Mouse (Mus musculus): ENCODE measurements around the gene Fam13a.

The Fam13a gene

GRCm38 (mm10) chr6:58999044-58999453, 25.3 kb downstream of the Fam13a start:
- DNase-seq (ENCODE audit: low spot score in 2 of 2) = peak in 1 of 2 experiments; percentile 27

- DNase-seq (ENCODE audit: low spot score in 2 of 2) = no peak
These were observed 25.8 kb downstream of the Fam13a start for GRCm38 (mm10) chr6:58998528-58998927.

DNA sequence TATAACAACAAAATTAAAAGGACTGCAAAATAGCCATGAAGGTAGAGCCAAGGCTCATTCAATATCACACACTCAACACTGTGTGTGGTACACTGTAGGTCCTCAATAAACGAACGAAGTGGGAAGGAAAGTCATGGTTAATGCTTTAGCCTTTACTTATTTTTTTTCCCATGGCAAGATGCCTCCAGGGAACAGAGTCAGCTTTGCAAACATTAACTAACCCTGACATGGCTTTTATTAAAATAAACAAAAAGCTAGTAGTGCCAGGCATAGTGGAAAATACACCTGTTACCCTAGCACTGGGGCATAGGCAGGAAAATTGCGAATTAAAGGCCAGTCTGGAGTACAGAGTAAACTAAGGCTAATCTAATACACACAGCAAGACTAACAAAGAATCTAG, 35.2 kb downstream of the Fam13a start:
- no peak for DNase-seq (ENCODE audit: low spot score in 2 of 2)

GRCm38 (mm10) chr6:58988706-58989105, 35.6 kb downstream of the Fam13a start:
- no peak for DNase-seq (ENCODE audit: low spot score in 2 of 2)

DNA sequence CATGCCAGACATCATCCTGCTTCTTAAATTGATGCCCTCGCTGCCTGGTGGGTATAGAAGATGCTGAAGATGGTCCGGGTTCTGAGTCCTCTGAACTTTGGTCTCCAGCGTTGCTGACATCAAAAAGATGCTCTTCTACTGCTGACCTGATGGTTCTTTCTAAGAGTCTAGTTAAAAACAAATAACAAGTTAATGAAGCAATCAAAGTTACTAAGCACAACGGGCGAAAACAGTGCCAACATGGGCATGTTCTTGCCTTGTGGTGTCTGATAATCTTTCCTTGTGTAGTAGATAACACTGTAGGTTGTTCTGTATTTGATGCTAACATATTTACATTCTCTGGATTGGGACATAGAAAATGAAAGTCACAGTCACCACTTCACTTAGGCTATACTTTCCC, 37.2 kb downstream of the Fam13a start:
- DNase-seq (ENCODE audit: low spot score in 2 of 2) = no peak

DNA sequence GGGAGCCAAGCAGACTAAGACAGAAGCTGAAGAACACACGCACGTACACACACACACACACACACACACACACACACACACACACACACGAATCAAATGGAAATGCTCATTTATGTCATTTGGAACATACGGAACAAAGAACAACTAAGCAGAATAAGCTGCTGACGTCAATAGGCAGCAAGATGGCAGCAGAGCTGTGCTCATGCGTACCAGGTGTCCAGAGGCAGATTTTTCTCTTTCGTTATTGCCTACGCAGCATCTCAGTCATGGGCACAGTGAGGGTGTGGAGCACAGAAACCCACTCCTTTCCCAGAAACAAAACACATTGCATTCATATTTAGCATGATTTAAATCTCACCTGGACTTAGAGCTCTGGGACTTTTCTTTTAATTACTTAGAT, 39.2 kb downstream of the Fam13a start:
- DNase-seq (ENCODE audit: low spot score in 2 of 2) = no peak

GRCm38 (mm10) chr6:58975249-58975648, 49.1 kb downstream of the Fam13a start:
- DNase-seq (ENCODE audit: low spot score in 2 of 2) = no peak

- no peak for DNase-seq (ENCODE audit: low spot score in 2 of 2)
These were observed 49.9 kb downstream of the Fam13a start for GRCm38 (mm10) chr6:58974428-58974827.

GRCm38 (mm10) chr6:58972873-58973272, 51.5 kb downstream of the Fam13a start:
- DNase-seq (ENCODE audit: low spot score in 2 of 2) = no peak

DNA sequence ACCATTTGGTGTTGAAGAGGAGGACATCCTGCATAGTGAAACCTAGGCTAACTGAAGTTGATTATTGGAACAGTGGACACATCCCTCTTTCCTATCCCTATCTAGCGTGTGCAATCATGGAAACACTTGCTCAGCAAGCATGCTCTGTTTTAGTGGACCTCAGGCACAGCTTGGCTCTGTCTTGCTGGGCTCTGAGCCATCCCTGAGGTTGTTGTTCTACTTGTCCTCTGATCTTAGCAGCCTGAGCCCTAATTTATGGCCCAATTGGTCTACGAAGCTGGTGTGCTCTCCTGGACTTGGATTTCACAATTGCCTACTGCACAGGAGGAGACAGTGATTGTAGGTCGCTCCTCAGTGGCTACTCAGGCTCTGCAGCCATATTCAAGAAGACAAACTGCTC, 56.1 kb downstream of the Fam13a start:
- DNase-seq (ENCODE audit: low spot score in 2 of 2) = no peak

DNA sequence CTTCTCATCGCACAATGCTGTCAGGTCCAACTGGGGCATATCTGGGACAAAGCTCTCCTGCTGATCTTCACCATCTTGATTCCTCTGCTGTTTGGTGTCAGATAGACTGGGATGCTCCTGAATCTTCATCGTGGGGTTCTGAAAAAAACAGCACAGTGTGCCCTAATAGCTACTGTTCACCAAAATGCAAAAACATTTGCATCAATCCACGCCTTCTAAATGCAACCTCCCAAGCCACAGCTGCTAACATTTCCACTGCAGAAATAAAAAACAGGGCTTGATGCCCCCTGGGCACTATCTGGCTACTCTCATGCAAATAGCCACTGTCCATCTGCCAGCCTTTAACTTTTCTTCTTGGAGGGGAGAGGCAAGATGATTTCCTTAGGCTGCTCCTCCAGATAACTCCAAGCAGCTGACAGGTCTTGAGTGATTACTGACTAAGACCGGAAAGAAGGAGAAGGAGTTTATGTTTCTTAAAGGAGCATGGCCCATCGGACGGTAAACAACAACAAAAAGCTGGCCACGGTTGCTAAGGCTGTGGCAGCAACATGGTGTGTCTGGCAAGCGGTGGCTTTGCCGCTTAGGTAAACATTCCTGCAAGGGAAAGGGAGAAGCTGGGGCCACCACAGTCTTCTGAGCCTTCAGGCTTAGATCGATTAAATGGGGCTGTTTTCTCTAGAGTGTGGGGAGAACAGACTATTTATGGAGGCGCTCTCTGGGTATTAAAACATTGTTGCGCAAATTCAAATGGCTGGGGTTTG, 59.1 kb downstream of the Fam13a start:
- DNase-seq (ENCODE audit: low spot score in 2 of 2) = peak in 1 of 2 experiments; percentile 25

- no peak for DNase-seq (ENCODE audit: low spot score in 2 of 2)
These were observed 59.8 kb downstream of the Fam13a start for GRCm38 (mm10) chr6:58964565-58964964.

DNA sequence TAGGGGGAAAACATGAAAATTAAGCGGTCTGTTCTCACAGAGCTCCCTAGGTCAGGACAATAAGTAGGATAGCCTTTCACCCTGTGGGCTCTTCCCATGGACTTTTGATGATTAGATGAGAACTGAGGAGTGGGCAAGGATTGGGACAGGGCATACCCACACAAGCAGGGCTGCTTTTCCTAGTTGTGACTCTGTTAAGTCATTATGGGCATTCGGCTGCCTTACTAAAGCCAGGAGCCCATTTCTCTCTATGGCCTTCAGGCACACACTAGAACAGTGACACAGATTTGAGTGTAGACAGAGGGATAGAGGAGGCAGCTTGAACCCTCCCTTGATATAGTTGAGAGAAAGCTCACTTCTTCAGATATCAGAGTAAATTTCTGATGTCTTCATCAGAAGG, 60.3 kb downstream of the Fam13a start:
- DNase-seq (ENCODE audit: low spot score in 2 of 2) = no peak

GRCm38 (mm10) chr6:58962691-58963090, 61.7 kb downstream of the Fam13a start:
- DNase-seq (ENCODE audit: low spot score in 2 of 2) = no peak

DNA sequence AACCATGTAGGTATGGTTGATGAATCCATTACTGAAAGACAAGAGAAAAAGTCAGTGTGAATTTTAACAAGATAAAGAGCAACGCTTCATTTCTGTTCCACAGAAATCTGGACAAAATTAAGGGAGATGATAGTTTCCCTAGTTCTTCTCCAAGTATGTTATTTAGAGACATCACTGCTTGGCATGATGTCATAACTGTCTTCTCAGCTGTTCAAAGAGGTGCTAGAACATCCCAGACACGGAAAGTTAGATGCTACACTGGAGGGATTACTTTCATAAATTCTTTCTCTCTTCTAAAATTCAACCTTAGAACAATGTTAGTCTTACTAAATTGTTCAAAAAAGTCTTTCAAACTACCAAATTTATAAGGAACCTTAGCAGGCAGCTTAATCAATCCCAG, 63.8 kb downstream of the Fam13a start:
- no peak for DNase-seq (ENCODE audit: low spot score in 2 of 2)

DNA sequence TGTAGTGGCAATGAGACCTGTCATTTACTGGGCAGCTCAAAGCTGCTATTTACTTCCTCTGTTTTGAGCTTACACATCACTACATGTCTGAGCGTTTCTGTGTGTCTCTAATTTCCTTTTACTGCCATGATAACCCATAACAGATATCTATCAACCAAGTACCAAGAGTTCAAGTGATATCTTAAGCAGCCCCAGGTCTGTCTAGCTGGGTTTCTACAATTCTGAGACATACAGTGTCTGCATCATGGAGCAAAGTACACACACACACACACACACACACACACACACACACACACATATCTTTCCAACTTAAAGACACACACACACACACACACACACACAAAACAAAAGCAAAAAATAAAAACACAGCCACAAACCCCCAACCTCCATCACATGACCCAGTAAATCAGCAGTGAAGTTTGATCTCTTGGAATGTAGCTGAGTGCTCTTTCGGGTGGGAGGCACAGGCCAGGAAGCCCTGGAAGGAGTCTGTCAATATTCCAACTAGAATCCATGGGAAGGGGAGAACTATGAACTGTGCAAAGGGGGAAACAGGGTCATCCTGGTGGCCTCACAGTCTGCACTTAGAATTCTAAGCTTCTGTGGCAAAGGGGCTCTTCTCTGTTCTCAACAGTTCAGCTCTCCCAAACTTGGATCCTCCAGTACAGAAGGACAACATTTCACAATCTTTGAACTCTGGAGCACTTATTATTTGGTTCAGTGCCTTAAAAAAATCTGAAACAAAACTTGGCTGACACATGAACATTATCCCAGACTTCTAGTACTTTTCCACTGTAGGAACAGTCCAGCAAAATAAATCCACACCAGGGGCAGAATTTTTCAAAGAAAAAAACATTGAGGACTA, 73.0 kb downstream of the Fam13a start:
- DNase-seq (ENCODE audit: low spot score in 2 of 2) = no peak

DNA sequence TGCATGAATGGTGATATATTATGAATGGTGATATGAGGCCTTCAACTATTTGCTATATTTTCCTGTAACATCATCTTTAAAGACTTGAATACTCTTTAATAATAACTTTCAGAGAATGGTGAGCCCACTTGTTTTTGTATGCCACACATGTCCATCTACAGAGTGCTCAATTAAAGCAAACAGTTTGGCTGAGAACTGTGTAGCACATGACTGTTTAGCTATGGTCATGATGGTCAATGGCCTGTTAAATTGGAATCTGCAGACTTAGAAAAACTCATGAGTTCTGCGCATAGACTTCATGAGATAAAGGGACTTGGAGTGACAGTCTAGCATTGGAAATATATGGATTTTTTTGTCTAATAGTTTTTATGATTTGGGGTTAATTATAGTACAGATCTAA, 73.9 kb downstream of the Fam13a start:
- DNase-seq (ENCODE audit: low spot score in 2 of 2) = no peak

DNA sequence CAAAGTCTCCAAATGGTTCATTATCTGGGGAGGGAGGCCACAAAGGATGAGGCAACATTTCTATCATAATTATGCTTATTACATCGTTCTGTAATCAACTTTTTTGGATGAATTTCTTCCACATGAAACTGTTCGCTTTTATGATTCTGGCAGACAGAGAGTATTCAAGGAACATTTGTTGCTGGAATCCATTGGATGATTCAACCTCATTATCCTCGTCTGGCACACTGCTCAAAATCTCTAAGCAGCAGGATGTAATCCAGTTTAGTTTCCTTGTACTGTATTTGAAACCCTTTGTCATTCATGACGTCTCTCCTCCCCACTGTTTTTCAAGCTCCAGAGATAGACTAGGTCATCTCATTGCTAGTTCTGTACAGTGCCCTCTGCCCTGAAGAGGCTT, 77.5 kb downstream of the Fam13a start:
- no peak for DNase-seq (ENCODE audit: low spot score in 2 of 2)

DNA sequence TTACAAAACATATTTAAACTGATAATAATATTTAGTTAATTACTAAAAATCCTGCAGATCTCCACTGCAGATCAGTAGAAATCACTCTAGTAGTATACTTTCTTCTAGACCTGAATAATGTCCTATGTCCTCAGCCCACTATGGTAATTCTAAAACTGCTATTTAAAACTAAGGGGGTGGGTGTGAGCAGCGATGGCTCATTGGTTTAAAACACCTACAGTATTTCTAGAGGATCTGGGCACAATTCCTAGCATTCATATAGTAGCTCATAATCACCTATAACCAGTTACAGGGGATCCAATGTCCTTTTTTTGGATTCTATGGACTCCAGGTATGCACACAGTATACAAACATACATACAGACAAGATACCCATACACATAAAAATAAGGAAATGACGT, 78.1 kb downstream of the Fam13a start:
- DNase-seq (ENCODE audit: low spot score in 2 of 2) = no peak

DNA sequence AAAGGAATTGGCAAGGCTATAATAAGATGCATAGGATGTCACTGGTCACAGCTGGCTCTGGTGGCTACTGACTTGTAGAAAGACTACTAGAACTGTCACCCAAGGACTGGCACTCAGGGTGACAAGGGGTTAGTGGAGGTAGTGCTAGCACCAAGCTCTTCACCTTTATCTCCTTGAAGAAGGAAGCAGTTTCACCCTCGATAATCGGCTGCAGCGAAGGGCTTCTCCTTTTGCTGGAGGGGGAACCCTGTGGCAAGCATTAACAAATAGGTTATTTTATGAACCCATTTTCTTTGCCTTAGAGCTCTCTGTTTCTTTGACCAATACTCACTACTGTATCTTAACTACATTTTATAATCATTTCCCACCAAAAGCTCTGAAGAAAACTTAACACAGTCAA, 80.4 kb downstream of the Fam13a start:
- no peak for DNase-seq (ENCODE audit: low spot score in 2 of 2)

DNA sequence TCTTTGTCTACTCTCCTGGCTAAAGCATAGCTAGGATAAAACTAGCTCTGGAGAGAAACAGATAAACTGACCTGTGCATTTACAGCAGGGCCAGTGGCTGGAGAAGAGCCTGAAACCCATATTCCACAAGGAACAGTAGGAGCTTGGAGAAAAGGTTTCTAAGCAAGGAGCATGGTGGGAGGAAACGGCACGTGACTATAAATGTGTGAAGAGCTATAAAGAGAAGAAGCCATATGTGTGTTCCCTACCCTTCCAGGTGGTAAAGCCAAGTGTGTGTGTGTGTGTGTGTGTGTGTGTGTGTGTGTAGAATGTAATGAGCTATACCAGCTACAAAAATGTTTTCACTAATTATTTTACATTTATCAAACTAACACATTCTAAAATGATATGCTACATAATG, 82.1 kb downstream of the Fam13a start:
- peak; percentile 62 to 66 for DNase-seq (ENCODE audit: low spot score in 2 of 2)

DNA sequence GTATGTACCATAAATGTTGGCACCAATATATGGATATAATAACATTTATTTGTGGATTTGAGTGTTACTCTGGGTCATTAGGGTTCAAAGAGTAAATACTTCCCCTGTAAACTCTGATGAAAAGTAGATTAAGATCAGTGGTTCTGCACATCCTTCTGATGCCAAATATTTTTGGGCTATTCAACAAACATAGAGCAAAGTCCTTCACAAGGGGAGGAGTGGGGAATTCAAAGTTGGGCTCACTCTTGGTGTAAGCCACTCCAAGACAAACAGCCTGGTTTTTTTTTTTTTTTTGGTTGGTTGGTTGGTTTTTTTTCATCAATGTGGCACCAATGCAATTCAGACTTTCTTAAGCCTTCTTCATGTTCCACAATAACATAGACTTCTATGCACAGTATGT, 86.6 kb downstream of the Fam13a start:
- DNase-seq (ENCODE audit: low spot score in 2 of 2) = no peak

DNA sequence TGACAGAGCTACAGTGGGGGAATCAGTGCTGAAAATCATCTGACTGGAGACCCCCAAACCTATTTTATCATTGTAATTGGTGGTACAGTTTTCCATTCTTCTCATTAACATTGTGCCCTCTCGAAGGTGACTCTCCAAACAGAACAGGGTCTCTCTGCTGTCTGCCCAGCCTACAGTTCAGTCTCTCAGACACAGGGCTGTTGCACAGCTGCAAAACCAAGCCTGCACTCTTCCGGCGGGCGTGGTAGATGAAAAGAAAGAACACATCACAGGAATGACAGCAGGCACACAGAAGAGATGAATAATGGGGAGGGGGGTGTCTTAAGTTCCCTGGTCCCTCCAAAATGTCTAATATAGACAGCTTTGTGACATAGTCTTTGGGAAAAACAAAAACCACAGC, 90.2 kb downstream of the Fam13a start:
- DNase-seq (ENCODE audit: low spot score in 2 of 2) = no peak

All from right cerebral cortex, postnatal 10 days (tissue).